Mouse (Mus musculus): ENCODE measurements at regions not wholly inside any gene's neighbourhood (a gene's known extent, or its start where the extent isn't known, plus 50 kb on each side); places are given as distances from the start of the nearest gene placed in this dataset.

GRCm38 (mm10) chr10:104367219-104367618, 173.4 kb downstream of the Gm4340 start:
- ATAC-seq (ENCODE audit: insufficient number of reproducible peaks, insufficient read depth, low FRiP score, low TSS enrichment, low read depth): no peak
- Histone ChIP-seq H3K27ac (no peak overlapping the region), H3K27me3 (no peaks in the 10 kb centered on the region), H3K9me3 (no peaks in the 10 kb centered on the region), H3K36me3 (no peaks in the 10 kb centered on the region), H3K4me1 (no peaks in the 10 kb centered on the region), H3K9ac (no peak overlapping the region), H3K4me2 (no peak overlapping the region), H3K4me3 (no peak overlapping the region)
- 93% methylated on average over 2 of the region's 2 CpGs for WGBS

- no peak overlapping the region for H3K4me2 ChIP-seq
- 73% methylated on average over 1 of the region's 1 CpGs for WGBS
- ATAC-seq (ENCODE audit: insufficient number of reproducible peaks, insufficient read depth, low FRiP score, low TSS enrichment, low read depth): no peak
- no peaks in the 10 kb centered on the region for H3K27me3 ChIP-seq
- no peak overlapping the region for H3K9ac ChIP-seq
- H3K4me3 ChIP-seq: no peak overlapping the region
- no peaks in the 10 kb centered on the region for H3K4me1 ChIP-seq
- H3K9me3 ChIP-seq: no peaks in the 10 kb centered on the region
- no peak overlapping the region for H3K27ac ChIP-seq
- H3K36me3 ChIP-seq: no peaks in the 10 kb centered on the region
These were observed 180.7 kb downstream of the Gm4340 start for GRCm38 (mm10) chr10:104374567-104374966.

- Histone ChIP-seq H3K9ac (no peak overlapping the region), H3K4me2 (no peak overlapping the region), H3K9me3 (no peaks in the 10 kb centered on the region), H3K4me3 (no peak overlapping the region), H3K27me3 (no peaks in the 10 kb centered on the region), H3K36me3 (no peaks in the 10 kb centered on the region), H3K4me1 (no peaks in the 10 kb centered on the region), H3K27ac (no peak overlapping the region)
- ATAC-seq (ENCODE audit: insufficient number of reproducible peaks, insufficient read depth, low FRiP score, low TSS enrichment, low read depth): no peak
- WGBS: 72% methylated on average over 2 of the region's 2 CpGs
These were observed 194.4 kb downstream of the Gm4340 start for GRCm38 (mm10) chr10:104388254-104388653.

- no peak overlapping the region for H3K9ac ChIP-seq
- no peak overlapping the region for H3K27ac ChIP-seq
- H3K4me1 ChIP-seq: no peaks in the 10 kb centered on the region
- no peak overlapping the region for H3K4me2 ChIP-seq
- no peak for ATAC-seq (ENCODE audit: insufficient number of reproducible peaks, insufficient read depth, low FRiP score, low TSS enrichment, low read depth)
- no peaks in the 10 kb centered on the region for H3K27me3 ChIP-seq
- no peaks in the 10 kb centered on the region for H3K9me3 ChIP-seq
- H3K36me3 ChIP-seq: no peaks in the 10 kb centered on the region
- H3K4me3 ChIP-seq: no peak overlapping the region
- 92% methylated on average over 1 of the region's 1 CpGs for whole genome bisulfite sequencing
These were observed 201.9 kb downstream of the Gm4340 start for GRCm38 (mm10) chr10:104395711-104396110.

- H3K4me1 ChIP-seq: no peaks in the 10 kb centered on the region
- 67% methylated on average over 4 of the region's 4 CpGs for WGBS
- H3K9ac ChIP-seq: no peak overlapping the region
- no peaks in the 10 kb centered on the region for H3K36me3 ChIP-seq
- H3K4me2 ChIP-seq: no peak overlapping the region
- H3K27ac ChIP-seq: no peak overlapping the region
- H3K9me3 ChIP-seq: no peaks in the 10 kb centered on the region
- no peak for ATAC-seq (ENCODE audit: insufficient number of reproducible peaks, insufficient read depth, low FRiP score, low TSS enrichment, low read depth)
- no peak overlapping the region for H3K4me3 ChIP-seq
- H3K27me3 ChIP-seq: no peaks in the 10 kb centered on the region
These were observed 214.9 kb downstream of the Gm4340 start for GRCm38 (mm10) chr10:104408751-104409150.

GRCm38 (mm10) chr10:104422541-104422940, 228.7 kb downstream of the Gm4340 start:
- H3K27ac ChIP-seq: no peak overlapping the region
- H3K4me3 ChIP-seq: no peak overlapping the region
- H3K27me3 ChIP-seq: no peaks in the 10 kb centered on the region
- H3K4me1 ChIP-seq: no peaks in the 10 kb centered on the region
- H3K9ac ChIP-seq: no peak overlapping the region
- no peak for ATAC-seq (ENCODE audit: insufficient number of reproducible peaks, insufficient read depth, low FRiP score, low TSS enrichment, low read depth)
- no peak overlapping the region for H3K4me2 ChIP-seq
- no peaks in the 10 kb centered on the region for H3K9me3 ChIP-seq
- H3K36me3 ChIP-seq: no peaks in the 10 kb centered on the region

- Histone ChIP-seq H3K9ac (no peak overlapping the region), H3K36me3 (no peaks in the 10 kb centered on the region), H3K27ac (no peak overlapping the region), H3K9me3 (no peaks in the 10 kb centered on the region), H3K4me2 (no peak overlapping the region), H3K27me3 (no peaks in the 10 kb centered on the region), H3K4me1 (no peaks in the 10 kb centered on the region), H3K4me3 (no peak overlapping the region)
- 82% methylated on average over 4 of the region's 4 CpGs for WGBS
- no peak for ATAC-seq (ENCODE audit: insufficient number of reproducible peaks, insufficient read depth, low FRiP score, low TSS enrichment, low read depth)
These were observed 229.3 kb downstream of the Gm4340 start for GRCm38 (mm10) chr10:104423161-104423560.

GRCm38 (mm10) chr10:104423761-104424160, 229.9 kb downstream of the Gm4340 start:
- H3K4me2 ChIP-seq: no peak overlapping the region
- H3K4me1 ChIP-seq: no peaks in the 10 kb centered on the region
- no peaks in the 10 kb centered on the region for H3K9me3 ChIP-seq
- no peak overlapping the region for H3K4me3 ChIP-seq
- no peaks in the 10 kb centered on the region for H3K36me3 ChIP-seq
- H3K27ac ChIP-seq: no peak overlapping the region
- ATAC-seq (ENCODE audit: insufficient number of reproducible peaks, insufficient read depth, low FRiP score, low TSS enrichment, low read depth): no peak
- no peaks in the 10 kb centered on the region for H3K27me3 ChIP-seq
- no peak overlapping the region for H3K9ac ChIP-seq

GRCm38 (mm10) chr10:104444926-104445325, 251.1 kb downstream of the Gm4340 start:
- ATAC-seq (ENCODE audit: insufficient number of reproducible peaks, insufficient read depth, low FRiP score, low TSS enrichment, low read depth): no peak
- H3K4me2 ChIP-seq: no peak overlapping the region
- no peak overlapping the region for H3K27ac ChIP-seq
- H3K9ac ChIP-seq: no peak overlapping the region
- 45% methylated on average over 4 of the region's 4 CpGs for WGBS
- no peak overlapping the region for H3K4me3 ChIP-seq
- H3K9me3 ChIP-seq: no peaks in the 10 kb centered on the region
- no peaks in the 10 kb centered on the region for H3K36me3 ChIP-seq
- no peaks in the 10 kb centered on the region for H3K4me1 ChIP-seq
- no peaks in the 10 kb centered on the region for H3K27me3 ChIP-seq

GRCm38 (mm10) chr10:104455549-104456351, 261.9 kb downstream of the Gm4340 start:
- WGBS: 74% methylated on average over 14 of the region's 14 CpGs
- no peaks in the 10 kb centered on the region for H3K4me1 ChIP-seq
- H3K27me3 ChIP-seq: no peaks in the 10 kb centered on the region
- ATAC-seq (ENCODE audit: insufficient number of reproducible peaks, insufficient read depth, low FRiP score, low TSS enrichment, low read depth): no peak
- H3K4me3 ChIP-seq: no peak overlapping the region
- no peaks in the 10 kb centered on the region for H3K9me3 ChIP-seq
- H3K9ac ChIP-seq: no peak overlapping the region
- H3K36me3 ChIP-seq: no peaks in the 10 kb centered on the region
- H3K27ac ChIP-seq: no peak overlapping the region
- H3K4me2 ChIP-seq: no peak overlapping the region

- H3K27ac ChIP-seq: no peak overlapping the region
- H3K4me2 ChIP-seq: no peak overlapping the region
- no peak for ATAC-seq (ENCODE audit: insufficient number of reproducible peaks, insufficient read depth, low FRiP score, low TSS enrichment, low read depth)
- no peak overlapping the region for H3K9ac ChIP-seq
- H3K36me3 ChIP-seq: no peaks in the 10 kb centered on the region
- no peaks in the 10 kb centered on the region for H3K27me3 ChIP-seq
- no peak overlapping the region for H3K4me3 ChIP-seq
- no peaks in the 10 kb centered on the region for H3K4me1 ChIP-seq
- H3K9me3 ChIP-seq: no peaks in the 10 kb centered on the region
- WGBS: 71% methylated on average over 5 of the region's 5 CpGs
These were observed 262.5 kb downstream of the Gm4340 start for GRCm38 (mm10) chr10:104456352-104456725.

- Histone ChIP-seq H3K9me3 (no peaks in the 10 kb centered on the region), H3K27ac (no peak overlapping the region), H3K4me1 (no peaks in the 10 kb centered on the region), H3K36me3 (no peaks in the 10 kb centered on the region), H3K27me3 (no peaks in the 10 kb centered on the region), H3K4me2 (no peak overlapping the region), H3K9ac (no peak overlapping the region), H3K4me3 (no peak overlapping the region)
- WGBS: 90% methylated on average over 5 of the region's 5 CpGs
- ATAC-seq (ENCODE audit: insufficient number of reproducible peaks, insufficient read depth, low FRiP score, low TSS enrichment, low read depth): peak; percentile 56; the same call in 1 of the 2 replicates
These were observed 292.5 kb downstream of the Gm4340 start for GRCm38 (mm10) chr10:104486226-104486944.

Data from embryonic facial prominence, embryonic 13.5 days (tissue).